Mouse (Mus musculus): ENCODE data around the gene Stat4.

DNA sequence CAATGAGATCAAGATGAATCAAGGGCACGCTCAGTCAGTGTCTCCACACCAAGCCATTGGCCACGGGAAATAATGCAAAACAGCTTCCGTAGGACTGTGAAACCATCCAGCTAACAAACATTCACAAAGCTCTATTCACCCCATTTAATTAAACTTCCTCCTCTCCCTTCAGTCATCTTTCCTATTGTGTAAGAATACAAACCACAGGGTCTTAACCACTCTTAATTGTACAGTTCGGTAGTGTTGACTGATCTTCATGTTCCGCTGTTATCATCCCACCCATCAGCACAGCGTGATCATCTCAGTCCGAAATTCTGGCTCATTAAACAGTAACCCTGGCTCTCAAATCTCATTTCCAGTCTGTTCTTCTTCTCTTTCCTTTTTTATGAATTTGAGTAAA, 25.8 kb downstream of the Stat4 start:
- TF ChIP-seq CTCF (IDR thresholded peaks at IDR 0.05; ENCODE audit: extremely low read depth, insufficient read length, insufficient replicate concordance, low read depth, low read length) = no peak
- no peak for TF ChIP-seq POLR2A (IDR thresholded peaks at IDR 0.05; ENCODE audit: low read depth, low read length)

All from small intestine, adult 2 months (tissue).